Mouse (Mus musculus): ENCODE measurements around the gene Slc27a5. TPM values are rescaled to one million over a fixed set of nuclear protein-coding genes. Genes with fewer than 3 reads are reported as not detected.
A peak's percentile ranks its signal among the peaks of the same experiment; 100 is the strongest.

Gene Slc27a5
- total and polyA plus RNA-seq, 3 experiments = 0.22 TPM; not detected in 2

- TF ChIP-seq TAL1 (conservative IDR thresholded peaks at IDR 0.05; ENCODE audit: low read depth, low read length) = no peak
- no peak for TF ChIP-seq CTCF (IDR thresholded peaks at IDR 0.05; ENCODE audit: low read depth, low read length)
- no peak for TF ChIP-seq POLR2AphosphoS5 (IDR thresholded peaks at IDR 0.05; ENCODE audit: insufficient replicate concordance, low read depth, low read length)
- no peak for TF ChIP-seq GATA2 (IDR thresholded peaks at IDR 0.05; ENCODE audit: borderline replicate concordance, low read depth, low read length)
- no peak for TF ChIP-seq GATA1 (IDR thresholded peaks at IDR 0.05; ENCODE audit: borderline replicate concordance, low read length)
- Histone ChIP-seq H3K36me3 (replicated peaks) (peaks cover 64% of the 10 kb centered on the region), H3K4me3 (ENCODE audit: low read depth, low read length) (peak overlapping the region; percentile 83), H3K27me3 (ENCODE audit: insufficient read depth, low read length) (no peaks in the 10 kb centered on the region), H3K9me3 (replicated peaks) (no peaks in the 10 kb centered on the region), H3K4me1 (ENCODE audit: insufficient read depth, low read depth, low read length) (peaks cover 74% of the 10 kb centered on the region)
- no peak for ATAC-seq (ENCODE audit: extremely low read depth, insufficient number of reproducible peaks, low FRiP score, poor library complexity, severe bottlenecking)
- DNase-seq (ENCODE audit: low spot score) = no peak
Measured at GRCm38 (mm10) chr7:13035211-13035855, 37.3 kb upstream of the Slc27a5 start.

GRCm38 (mm10) chr7:13034148-13034977, 36.4 kb upstream of the Slc27a5 start, which contains the start of gene Chmp2a:
Gene Chmp2a (minus strand): TSS chr7:13034807.
- ATAC-seq (ENCODE audit: extremely low read depth, insufficient number of reproducible peaks, low FRiP score, poor library complexity, severe bottlenecking) (peak; percentile 73), DNase-seq (ENCODE audit: low spot score) (peak; percentile 93)
- TF ChIP-seq POLR2AphosphoS5 (IDR thresholded peaks at IDR 0.05; ENCODE audit: insufficient replicate concordance, low read depth, low read length) (peak; percentile 94; the same call in 1 of the 2 replicates), TAL1 (conservative IDR thresholded peaks at IDR 0.05; ENCODE audit: low read depth, low read length) (no peak)
- H3K9me3 ChIP-seq (replicated peaks) = no peaks in the 10 kb centered on the region
- H3K36me3 ChIP-seq (replicated peaks) = peaks cover 73% of the 10 kb centered on the region
- peak within 1 kb of the TSS; percentile 83 for H3K4me3 ChIP-seq (ENCODE audit: low read depth, low read length)
- peaks cover 73% of the 10 kb centered on the region for H3K4me1 ChIP-seq (ENCODE audit: insufficient read depth, low read depth, low read length)
- H3K27me3 ChIP-seq (ENCODE audit: insufficient read depth, low read length) = no peaks in the 10 kb centered on the region

- no peak for ATAC-seq (ENCODE audit: extremely low read depth, insufficient number of reproducible peaks, low FRiP score, poor library complexity, severe bottlenecking)
- H3K9me3 ChIP-seq (replicated peaks) = no peaks in the 10 kb centered on the region
- peaks cover 73% of the 10 kb centered on the region for H3K4me1 ChIP-seq (ENCODE audit: insufficient read depth, low read depth, low read length)
- DNase-seq (ENCODE audit: low spot score) = no peak
- TF ChIP-seq CTCF (IDR thresholded peaks at IDR 0.05; ENCODE audit: low read depth, low read length) = no peak
- peak; percentile 29; the same call in 1 of the 2 replicates for TF ChIP-seq POLR2AphosphoS5 (IDR thresholded peaks at IDR 0.05; ENCODE audit: insufficient replicate concordance, low read depth, low read length)
- peak overlapping the region; percentile 83 for H3K4me3 ChIP-seq (ENCODE audit: low read depth, low read length)
- no peaks in the 10 kb centered on the region for H3K27me3 ChIP-seq (ENCODE audit: insufficient read depth, low read length)
- peaks cover 80% of the 10 kb centered on the region for H3K36me3 ChIP-seq (replicated peaks)
Measured at GRCm38 (mm10) chr7:13033451-13034147, 35.6 kb upstream of the Slc27a5 start.

GRCm38 (mm10) chr7:13032541-13032940, 34.5 kb upstream of the Slc27a5 start:
- TF ChIP-seq CTCF (IDR thresholded peaks at IDR 0.05; ENCODE audit: low read depth, low read length) (no peak), POLR2AphosphoS5 (IDR thresholded peaks at IDR 0.05; ENCODE audit: insufficient replicate concordance, low read depth, low read length) (no peak; the same call in 1 of the 2 replicates), GATA1 (IDR thresholded peaks at IDR 0.05; ENCODE audit: borderline replicate concordance, low read length) (no peak), GATA2 (IDR thresholded peaks at IDR 0.05; ENCODE audit: borderline replicate concordance, low read depth, low read length) (no peak), TAL1 (conservative IDR thresholded peaks at IDR 0.05; ENCODE audit: low read depth, low read length) (no peak)
- no peak overlapping the region for H3K4me3 ChIP-seq (ENCODE audit: low read depth, low read length)
- no peaks in the 10 kb centered on the region for H3K9me3 ChIP-seq (replicated peaks)
- H3K36me3 ChIP-seq (replicated peaks) = peaks cover 91% of the 10 kb centered on the region
- DNase-seq (ENCODE audit: low spot score) = no peak
- H3K4me1 ChIP-seq (ENCODE audit: insufficient read depth, low read depth, low read length) = peaks cover 80% of the 10 kb centered on the region
- ATAC-seq (ENCODE audit: extremely low read depth, insufficient number of reproducible peaks, low FRiP score, poor library complexity, severe bottlenecking) = no peak
- no peaks in the 10 kb centered on the region for H3K27me3 ChIP-seq (ENCODE audit: insufficient read depth, low read length)

GRCm38 (mm10) chr7:13031983-13032382, 34.0 kb upstream of the Slc27a5 start:
- Histone ChIP-seq H3K4me3 (ENCODE audit: low read depth, low read length) (no peak overlapping the region), H3K9me3 (replicated peaks) (no peaks in the 10 kb centered on the region), H3K36me3 (replicated peaks) (peaks cover 97% of the 10 kb centered on the region), H3K4me1 (ENCODE audit: insufficient read depth, low read depth, low read length) (peaks cover 85% of the 10 kb centered on the region), H3K27me3 (ENCODE audit: insufficient read depth, low read length) (no peaks in the 10 kb centered on the region)
- DNase-seq (ENCODE audit: low spot score) = no peak
- no peak for ATAC-seq (ENCODE audit: extremely low read depth, insufficient number of reproducible peaks, low FRiP score, poor library complexity, severe bottlenecking)
- TF ChIP-seq POLR2AphosphoS5 (IDR thresholded peaks at IDR 0.05; ENCODE audit: insufficient replicate concordance, low read depth, low read length) (no peak; the same call in 1 of the 2 replicates), GATA1 (IDR thresholded peaks at IDR 0.05; ENCODE audit: borderline replicate concordance, low read length) (no peak), GATA2 (IDR thresholded peaks at IDR 0.05; ENCODE audit: borderline replicate concordance, low read depth, low read length) (no peak), TAL1 (conservative IDR thresholded peaks at IDR 0.05; ENCODE audit: low read depth, low read length) (no peak), CTCF (IDR thresholded peaks at IDR 0.05; ENCODE audit: low read depth, low read length) (no peak)

- TF ChIP-seq GATA1 (IDR thresholded peaks at IDR 0.05; ENCODE audit: borderline replicate concordance, low read length) (no peak), POLR2AphosphoS5 (IDR thresholded peaks at IDR 0.05; ENCODE audit: insufficient replicate concordance, low read depth, low read length) (no peak), CTCF (IDR thresholded peaks at IDR 0.05; ENCODE audit: low read depth, low read length) (no peak), TAL1 (conservative IDR thresholded peaks at IDR 0.05; ENCODE audit: low read depth, low read length) (no peak), GATA2 (IDR thresholded peaks at IDR 0.05; ENCODE audit: borderline replicate concordance, low read depth, low read length) (no peak)
- no peak overlapping the region for H3K4me3 ChIP-seq (ENCODE audit: low read depth, low read length)
- peaks cover 85% of the 10 kb centered on the region for H3K4me1 ChIP-seq (ENCODE audit: insufficient read depth, low read depth, low read length)
- ATAC-seq (ENCODE audit: extremely low read depth, insufficient number of reproducible peaks, low FRiP score, poor library complexity, severe bottlenecking) = no peak
- H3K27me3 ChIP-seq (ENCODE audit: insufficient read depth, low read length) = no peaks in the 10 kb centered on the region
- DNase-seq (ENCODE audit: low spot score) = no peak
- no peaks in the 10 kb centered on the region for H3K9me3 ChIP-seq (replicated peaks)
- H3K36me3 ChIP-seq (replicated peaks) = peaks cover 97% of the 10 kb centered on the region
Measured at GRCm38 (mm10) chr7:13031069-13031468, 33.1 kb upstream of the Slc27a5 start.

All from G1E (cell line).